Mouse (Mus musculus) natural killer cell, adult 2 months (primary cell): ENCODE data around the gene Tmem216.
"Not testable (repeated sequence)": the region's sequence is repeated elsewhere in the genome, so short reads cannot be mapped to it uniquely, and the experiment has no call there.

ENCODE experiments used
- DNase-seq, 2 experiments: peaks; one replicate each; pipeline ENCODE4 v3.0.0; 2022; ENCODE audit warnings: low spot score in 2 of 2

Tmem216 gene

DNA sequence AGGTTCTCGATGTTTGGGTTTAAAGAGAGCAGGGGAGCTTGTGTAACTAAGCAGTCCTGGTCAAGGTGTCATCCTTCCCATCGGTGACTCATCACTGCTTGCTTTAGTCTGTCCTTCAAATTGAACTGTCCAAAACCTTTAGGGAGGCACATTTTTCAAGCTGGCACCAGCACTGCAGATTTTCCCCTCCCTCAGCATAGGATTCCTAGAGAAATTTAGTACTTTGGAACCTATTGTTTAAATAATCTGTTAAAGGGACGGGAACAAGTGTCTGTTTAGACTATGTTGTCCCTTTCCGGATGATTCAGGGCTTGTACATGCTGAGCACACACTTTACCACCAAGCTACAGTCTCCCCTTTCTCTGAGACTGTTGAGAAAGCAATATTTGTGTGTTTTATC, 9.2 kb upstream of the Tmem216 start:
- DNase-seq = no peak

DNA sequence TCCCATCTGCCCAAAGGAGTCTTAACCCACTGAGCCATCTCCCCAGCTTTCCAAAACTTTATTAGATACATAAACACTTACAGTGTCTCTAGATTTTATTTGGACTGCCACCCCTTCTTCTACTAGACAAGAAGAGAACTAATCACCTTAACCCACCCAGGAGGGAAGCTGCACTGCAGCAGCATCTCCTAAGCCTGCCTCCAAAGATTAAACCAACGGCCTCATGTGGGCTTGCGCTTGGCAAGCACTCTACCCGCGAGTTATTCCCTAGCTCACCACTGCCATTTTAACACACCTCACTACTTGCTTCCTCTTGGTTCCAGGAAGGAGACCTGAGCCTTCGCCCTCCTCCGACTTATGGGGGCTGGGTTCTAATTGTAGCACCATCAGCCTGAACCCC, 8.2 kb upstream of the Tmem216 start:
- DNase-seq = no peak

DNA sequence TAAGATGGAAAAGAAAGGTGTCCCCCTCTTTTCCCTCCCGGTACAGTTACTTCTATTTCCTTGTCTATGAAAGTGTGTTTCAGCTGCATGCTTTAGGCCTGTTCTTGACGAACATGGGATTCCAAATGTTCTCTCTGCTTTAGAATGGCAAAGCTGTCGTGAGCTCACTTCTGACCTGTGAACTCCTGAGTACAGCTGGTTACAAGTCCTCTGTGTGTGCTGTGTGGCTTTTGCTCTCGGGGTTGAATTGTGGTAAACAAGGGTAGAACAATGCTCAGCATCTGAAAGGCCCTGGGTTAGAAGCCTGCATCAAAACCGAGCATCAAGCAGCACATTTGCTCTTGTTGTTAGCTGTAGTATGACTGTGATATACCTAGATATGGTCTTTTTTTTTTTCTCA, 6.3 kb upstream of the Tmem216 start:
- DNase-seq = no peak

DNA sequence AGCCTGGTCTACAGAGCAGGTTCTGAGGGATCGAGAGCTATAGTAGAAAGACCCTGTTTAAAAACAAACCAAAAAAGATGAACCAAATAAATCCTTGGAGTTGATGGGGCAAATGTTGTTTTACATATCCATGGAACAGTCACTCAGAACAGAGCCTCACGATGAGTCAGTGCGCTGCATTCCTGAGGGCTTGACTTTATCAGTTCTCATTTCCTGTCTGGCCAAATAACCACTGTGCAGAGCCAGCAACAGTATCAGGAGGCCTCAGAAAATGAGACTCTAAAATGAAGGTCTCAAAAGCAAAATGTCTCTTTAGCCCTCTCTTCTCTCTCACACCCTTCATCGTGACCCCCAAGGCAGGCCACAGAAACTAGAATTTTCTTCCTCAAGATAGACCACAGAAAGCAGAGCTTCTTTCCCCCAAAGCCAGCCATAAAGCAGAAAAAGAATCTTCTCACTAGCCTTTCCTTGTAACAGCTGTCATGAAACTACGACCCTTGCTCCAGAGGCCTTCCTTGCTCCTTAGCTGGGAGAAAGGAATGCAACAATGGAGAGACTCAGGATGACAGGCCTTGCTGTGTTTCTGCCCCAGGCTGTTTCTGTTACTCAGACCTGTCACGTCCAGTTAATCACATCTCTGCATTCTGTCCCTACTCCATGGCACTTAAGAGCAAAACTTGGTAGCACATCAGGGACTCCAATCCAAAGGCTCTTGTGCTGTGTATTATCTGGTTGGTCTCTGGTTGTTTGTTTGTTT, 5.7 kb upstream of the Tmem216 start:
- DNase-seq = no peak

DNA sequence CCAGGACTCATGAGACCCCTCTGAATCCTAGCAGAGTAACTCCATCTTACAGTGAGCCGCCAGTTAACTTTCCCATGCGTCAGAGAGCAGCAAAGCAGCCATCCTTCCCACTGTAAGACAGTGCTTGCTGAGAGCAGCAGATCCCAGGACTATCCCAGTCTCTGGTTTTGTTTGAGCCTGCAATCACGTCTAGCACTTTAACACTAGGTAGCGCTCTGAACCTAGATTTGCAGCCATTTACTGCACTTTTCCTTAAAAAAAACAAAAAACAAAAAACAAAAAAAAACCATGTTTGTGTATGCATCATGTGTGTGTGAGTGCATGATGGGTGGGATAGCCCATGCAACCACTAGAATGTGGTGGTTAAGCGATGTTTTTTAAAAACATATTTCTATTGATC, 4.1 kb upstream of the Tmem216 start:
- DNase-seq = no peak

DNA sequence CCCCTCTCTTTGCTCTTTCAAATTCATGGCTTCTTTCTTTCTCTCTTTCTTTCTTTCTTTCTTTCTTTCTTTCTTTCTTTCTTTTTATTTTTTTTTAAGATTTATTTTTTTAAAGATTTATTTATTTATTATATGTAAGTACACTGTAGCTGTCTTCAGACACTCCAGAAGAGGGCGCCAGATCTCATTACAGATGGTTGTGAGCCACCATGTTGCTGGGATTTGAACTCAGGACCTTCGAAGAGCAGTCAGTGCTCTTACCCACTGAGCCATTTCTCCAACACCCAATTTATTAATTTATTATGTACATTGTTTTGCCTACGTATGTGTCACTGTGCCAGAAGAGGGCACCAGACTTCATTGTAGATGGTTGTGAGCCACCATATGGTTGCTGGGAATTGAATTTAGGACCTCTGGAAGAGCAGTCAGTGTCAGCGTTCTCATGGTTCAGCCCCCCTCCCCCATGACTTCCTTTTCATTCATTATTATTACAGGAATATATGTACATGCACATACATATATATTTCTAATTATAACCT, 1.9 kb upstream of the Tmem216 start:
- DNase-seq = not testable (repeated sequence)

DNA sequence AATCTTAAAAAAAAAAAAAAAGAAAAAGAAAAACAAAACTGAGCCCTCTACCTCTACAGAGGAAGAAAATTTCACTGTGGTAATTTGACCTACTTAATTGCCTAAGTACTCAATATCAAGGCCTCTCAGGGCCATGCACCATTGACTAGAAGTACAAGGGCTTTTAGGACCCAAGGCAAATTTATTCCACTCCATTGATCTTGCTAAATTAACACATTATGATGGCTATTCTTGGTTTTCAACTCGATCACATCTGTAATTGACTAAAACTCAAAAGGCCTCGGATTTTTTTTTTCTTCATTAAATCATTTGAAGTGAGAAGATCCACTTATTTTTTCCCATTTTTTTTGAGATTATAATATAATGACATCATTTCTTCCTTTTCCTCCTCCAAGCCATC, 1.4 kb upstream of the Tmem216 start:
- no peak for DNase-seq

DNA sequence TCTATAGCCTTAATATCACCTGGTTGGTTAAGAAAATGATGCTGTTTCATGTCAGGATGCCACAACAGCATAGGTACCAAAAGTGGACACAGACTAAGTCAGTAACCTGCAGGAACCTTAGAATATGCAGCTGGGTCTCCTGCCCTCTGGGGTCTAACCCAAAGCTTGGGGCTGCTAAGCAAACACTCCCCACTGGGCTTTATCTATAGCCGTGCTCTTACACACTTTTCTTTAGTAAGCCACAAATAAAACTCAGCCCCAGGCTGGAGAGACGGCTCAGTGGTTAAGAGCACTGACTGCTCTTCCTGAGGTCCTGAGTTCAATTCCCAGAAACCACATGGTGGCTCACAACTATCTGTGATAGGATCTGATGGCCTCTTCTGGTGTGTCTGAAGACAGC, 963 bp upstream of the Tmem216 start:
- DNase-seq = no peak

DNA sequence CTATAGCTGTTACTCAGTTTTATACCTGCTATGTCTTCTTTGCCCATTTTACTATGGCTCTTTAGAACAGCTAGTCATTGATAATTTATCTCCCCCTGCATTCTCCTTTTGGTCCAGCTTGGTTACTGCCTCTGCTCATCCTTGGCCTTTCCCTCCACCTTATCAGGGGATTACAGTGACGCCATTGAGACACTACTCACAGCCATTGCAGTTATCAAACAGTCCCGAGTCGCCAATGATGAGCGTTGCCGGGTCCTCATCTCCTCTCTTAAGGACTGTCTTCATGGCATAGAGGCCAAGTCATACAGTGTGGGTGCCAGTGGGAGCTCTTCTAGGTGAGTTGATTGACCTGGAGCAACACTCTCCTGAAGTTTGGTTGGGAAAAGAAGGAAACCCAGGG, 16.6 kb downstream of the Tmem216 start:
- DNase-seq = no peak

DNA sequence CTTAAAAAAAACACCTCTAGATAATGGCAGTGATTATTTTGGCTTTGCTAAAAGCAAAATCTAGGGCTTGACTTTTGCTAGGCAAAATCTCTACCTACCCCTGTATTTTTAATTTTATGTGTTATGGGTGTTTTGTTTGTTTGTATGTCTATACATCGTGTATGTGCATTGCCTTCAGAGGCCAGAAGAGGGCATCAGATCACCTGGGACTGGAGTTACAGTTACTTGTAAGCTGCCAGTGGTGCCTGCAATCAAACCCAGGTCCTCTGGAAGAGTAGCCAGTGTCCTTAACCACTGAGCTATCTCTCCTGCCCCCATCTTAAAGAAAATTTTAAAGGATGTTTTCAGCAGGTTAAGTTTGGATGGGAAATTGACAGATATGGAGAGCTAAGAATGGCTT, 26.0 kb downstream of the Tmem216 start:
- no peak for DNase-seq

DNA sequence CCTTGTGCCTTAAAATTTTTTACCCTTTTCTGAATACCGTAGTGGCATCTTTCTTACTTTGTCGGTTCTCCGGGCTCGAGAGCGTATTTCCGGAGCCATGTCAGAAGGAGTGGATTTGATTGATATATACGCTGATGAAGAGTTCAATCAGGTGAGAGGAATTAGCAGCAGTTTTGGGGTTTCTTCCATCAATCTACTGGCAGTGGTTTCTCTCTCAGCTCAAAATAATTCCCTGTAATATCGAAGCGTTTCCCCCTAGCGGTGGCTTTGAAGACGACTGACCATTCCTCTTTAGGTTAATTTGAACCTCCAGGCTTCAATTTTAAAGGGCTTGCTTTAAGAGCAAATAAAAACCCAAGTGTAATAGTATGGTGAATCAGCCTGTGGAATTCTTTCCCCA, 30.1 kb downstream of the Tmem216 start, which contains the start of gene Sdhaf2:
Gene Sdhaf2, minus strand, starts transcription at position 233 of the 400 bp plus-strand sequence.
- peak; percentile 52 to 59 for DNase-seq

DNA sequence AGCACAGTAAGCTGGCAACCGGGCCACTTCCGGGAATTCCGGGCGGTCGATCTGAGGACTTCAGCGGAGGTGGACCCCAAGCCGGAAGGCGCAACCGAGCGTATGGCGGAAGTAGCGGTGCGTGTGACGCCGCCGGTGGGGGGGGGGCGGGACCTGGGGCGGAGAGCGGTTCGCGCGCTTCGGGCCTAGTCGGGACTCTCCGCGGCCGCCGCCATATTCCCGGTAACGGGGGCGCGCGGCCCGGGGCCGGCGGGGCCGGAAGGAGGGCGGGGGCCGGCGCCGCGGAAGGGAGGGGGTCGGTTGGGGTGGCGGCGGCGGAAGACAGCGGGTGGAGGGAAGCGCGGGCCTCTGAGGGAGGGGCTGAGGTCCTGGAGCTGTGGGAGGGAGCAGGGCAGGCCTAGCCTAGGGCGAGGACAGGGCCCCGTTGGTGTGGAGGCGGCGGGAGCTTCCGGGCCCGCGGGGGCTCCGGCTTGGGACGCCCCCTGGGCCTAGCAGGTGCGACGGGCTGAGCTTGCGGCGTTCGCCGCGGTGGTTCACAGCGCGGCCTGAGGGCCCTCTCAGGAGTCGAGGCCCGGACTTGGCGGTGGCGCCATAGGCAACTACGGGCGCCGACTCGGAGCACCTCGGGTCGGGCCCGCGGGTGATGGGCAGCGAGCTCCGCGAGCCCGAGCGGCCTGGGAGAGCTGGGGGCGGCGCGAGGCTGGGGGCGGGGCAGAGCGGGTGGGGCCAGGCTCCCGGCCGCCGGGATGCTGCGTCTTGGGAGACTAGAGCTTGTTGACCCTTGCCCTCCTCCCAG, 30.7 kb downstream of the Tmem216 start, which contains the start of gene Cpsf7:
Gene Cpsf7, plus strand, starts transcription at position 161 of the 796 bp plus-strand sequence.
- DNase-seq = peak; percentile 82 to 86

DNA sequence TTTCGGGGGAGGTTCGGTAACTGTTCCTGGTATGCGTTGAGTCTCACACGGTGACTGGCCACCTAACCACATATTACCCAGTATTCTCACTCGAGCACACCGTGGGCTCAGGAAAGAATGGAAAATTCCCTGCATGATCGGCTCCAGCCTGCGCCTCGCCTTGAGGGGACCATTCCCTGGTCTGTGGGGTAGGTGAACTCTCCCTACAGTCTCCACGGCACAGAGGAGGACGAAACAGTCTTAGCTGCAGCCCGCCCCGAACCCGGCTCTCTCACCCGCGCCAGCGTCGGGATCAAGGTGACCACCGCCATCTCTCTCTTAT, 31.3 kb downstream of the Tmem216 start:
- DNase-seq = no peak

DNA sequence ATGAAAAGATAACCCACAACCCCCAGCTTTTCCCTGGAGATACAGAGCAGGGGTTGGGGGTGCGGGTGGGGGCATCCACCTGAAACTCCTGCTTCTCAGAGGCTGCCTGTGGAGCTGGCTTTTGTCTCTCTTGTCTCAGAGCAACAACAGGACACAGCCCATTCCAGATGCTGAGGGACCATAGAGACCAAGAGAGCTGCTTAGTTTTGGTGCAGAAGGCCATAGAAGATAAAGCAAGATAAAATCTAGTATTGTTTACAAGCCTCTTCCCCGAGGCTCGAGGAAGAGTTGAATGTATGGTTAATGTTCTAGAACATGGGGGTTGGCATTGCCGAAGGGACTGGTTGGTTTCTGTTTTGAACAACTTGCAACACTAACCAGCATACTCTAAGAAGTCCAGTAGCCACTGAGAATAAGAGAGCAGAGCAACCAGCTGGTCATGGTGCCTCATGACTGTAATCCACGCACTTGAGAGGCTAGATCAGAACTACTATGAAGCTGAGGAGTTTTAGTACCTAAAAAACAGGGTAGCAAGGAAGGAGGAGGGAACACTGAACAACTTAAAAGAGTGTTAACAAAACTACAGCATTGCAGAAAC, 32.5 kb downstream of the Tmem216 start:
- DNase-seq = no peak

DNA sequence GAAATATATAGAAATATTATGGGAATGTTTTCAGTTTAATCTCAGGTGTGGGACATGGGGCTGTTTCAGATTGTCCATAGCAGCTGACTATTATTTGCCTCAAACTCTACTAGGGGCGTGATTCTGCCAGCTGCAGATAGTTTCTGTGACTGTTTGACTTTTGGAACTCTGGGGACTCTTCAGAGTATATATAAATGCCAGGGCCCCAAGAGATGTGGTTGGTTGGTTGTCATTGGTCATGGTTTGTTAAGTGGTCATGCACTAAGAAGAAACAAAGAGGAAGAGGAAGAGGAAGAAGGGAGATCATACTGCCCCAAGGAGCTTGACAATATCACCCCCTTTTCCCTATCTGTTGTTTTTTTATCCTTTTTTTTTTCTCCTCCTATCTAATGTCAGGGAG, 34.1 kb downstream of the Tmem216 start:
- no peak for DNase-seq

DNA sequence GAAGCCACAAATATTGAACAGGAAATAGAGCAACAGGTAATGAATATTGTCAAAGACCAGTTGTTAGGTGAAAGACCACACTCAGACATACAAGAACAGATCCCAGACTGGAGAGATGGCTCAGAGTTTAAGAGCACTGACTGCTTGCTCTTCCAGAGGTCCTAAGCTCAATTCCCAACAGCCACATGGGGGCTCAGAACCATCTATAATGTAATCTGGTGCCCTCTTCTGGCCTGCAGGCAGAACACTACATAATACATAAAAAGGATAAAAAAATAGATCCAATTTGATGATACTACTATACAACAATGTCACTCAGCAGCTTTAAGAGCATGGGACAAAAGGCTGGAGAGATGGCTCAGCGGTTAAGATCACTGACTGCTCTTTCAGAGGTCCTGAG, 35.7 kb downstream of the Tmem216 start:
- peak in 1 of 2 experiments; percentile 13 for DNase-seq

DNA sequence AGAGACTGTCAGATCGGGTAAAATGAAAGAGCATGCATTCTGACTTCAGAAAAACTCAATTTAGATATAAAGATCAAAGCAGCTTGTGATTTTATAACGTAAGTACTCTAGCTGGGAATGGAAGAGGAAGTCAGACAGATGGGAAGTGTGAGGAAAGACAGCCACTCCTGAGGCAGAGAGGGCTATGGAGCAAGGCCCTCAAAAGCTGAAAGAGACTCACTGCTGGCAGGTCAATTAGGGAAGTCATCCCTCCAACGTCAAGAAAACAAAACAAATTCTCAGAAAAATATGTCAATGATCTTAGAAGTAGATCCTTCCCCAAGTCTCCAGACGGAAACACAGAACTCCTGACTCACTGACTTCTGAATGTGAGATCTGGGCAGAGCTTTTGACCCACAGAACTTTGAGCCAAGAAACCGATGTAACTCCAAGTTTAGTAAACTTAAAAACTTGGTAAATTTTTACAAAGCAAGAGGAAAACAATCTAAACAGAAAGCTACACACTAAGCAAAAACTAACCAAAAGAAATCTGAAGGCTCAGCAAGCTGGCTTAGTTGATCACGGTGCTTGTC, 45.2 kb downstream of the Tmem216 start:
- no peak for DNase-seq

DNA sequence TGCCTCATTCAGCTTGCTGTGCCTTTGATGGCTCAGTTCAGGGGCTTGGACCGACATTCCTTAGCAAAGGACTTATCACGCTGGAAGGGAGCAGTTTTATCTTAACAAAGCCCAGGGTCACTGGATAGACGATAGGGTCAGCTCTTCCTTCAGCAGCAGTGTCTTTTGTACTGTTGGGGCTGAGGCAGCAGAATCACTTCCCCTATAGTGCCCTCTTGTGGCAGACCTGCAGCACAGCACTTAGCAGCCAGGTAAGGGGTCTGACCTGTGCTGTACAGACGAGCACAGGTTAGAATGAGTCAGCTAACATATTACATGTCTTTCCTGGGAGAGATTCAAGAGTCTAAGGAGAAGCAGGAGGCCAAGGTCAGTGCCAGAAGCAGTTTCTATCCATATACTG, 53.5 kb downstream of the Tmem216 start:
- DNase-seq = peak; percentile 14 to 39

DNA sequence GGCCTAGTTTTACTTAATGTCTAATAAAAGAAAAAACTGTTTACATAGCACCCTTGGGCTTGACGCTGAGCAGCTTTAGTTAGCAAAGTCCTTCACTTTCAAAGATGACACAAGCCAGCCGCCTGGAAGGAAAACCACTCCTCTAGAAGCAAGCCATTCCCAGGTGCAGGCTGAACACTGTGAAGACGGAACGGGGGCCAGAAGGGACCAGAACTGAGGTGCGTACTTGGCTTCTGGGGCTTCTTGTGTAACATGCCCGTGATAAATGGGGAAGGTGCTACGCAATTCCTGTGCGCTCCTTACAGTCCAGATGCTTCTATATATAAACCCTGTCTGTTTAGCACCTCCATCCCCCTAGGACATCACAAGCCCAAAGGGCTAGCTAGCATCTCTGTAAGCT, 55.5 kb downstream of the Tmem216 start:
- no peak for DNase-seq

DNA sequence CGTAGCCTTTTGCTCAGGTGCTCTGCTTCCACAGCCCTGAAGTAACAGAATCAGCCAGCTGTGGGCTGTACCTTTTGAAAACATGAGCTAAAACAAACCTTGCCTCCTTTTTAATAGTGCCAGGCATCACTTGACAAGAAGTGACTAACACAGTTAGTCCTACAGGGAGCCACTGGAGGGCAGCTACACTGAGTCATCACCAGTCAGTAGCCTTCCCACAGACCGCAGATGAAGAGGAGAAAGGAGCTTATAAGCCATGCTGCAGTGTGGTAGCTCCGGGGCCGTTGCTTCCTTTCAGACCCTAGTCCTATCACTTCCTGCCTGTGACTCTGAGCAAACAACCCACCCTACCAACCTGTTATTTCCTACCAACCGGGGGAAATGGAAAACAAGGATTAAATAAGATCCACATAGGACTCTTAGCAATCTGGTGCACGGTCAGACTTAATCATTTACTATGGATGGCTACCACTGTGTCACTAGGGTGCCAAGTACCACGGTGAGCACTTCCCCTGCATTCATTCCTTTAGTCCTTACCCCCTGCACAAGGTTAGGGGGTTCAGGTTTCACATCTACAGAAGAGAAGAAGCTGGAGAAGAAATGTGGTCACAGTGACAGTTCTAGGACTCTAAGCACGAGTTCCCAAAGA, 58.4 kb downstream of the Tmem216 start:
- DNase-seq = no peak

DNA sequence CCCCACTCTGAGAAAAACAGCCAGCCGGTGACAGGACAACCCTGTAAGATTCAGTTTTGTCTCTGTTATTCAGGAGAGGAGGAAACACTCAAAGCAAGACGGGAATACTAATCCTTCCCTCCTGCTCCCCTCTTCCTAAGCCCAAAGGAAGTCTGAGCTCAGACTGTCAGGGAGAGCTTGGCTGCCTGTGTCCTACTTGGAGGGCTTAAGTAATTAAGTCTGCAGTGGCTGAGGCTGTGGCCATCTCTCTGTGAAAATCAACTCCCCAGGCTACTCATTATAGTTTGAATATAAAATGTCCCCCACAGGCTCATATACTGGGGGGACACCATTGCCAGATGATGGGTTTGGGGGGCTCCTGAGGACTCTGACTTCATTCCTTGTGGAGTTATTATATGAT, 59.1 kb downstream of the Tmem216 start:
- no peak for DNase-seq

DNA sequence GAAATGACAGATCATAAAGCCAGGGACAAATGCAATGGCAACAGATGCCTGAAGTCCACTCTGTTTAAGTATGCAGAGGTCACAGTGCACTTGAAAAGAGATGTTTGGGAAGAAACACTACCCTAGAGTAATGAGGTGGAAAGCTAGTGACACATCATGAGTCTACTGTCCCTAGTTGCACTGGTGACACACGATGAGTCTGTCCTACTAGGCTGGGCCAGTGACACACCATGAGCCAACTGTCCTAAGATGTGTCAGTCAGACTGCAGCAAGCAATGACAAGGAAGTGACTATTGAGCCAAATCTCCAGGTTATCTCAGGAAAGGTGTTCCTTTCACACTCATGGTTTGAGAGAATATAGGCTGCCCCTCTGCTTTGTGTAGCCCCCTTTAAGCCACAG, 60.4 kb downstream of the Tmem216 start:
- DNase-seq = no peak
